Mouse (Mus musculus) olfactory bulb, adult 2 months (tissue): Measurements from ENCODE around the gene Zbtb33.

ENCODE experiments used
- CTCF ChIP-seq: fragments of 200-500 bp; IDR thresholded peaks from 2 replicates; pipeline ENCODE4 v1.5.1; 2012; ENCODE audit warnings: low read depth, mild to moderate bottlenecking, low read length, moderate library complexity; ENCODE audit not compliant: insufficient read depth
- POLR2A ChIP-seq: fragments of 200-500 bp; IDR thresholded peaks from 2 replicates; pipeline ENCODE4 v1.6.1; 2012; ENCODE audit warnings: mild to moderate bottlenecking, low read depth, low read length, moderate library complexity; ENCODE audit not compliant: insufficient read depth

DNA sequence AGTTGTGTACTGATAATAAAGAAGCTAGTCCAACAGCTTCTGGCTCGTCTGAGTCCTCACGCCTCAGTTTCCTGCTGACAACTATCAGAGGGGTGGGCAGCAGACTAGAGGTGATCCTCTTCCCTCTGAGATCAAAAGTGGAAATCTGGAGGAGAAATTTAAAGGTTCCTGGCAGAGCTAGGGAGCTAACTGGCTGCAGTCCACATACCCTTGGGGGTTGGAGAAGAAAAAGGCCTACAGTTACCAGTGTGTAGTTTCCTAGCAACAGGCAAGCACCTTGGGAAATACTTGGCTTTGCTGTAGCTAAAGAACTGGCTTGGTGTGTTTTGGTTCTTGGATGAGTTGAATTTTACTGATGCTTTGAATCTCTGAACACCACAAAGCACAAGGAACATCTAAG is 12.2 kb downstream of the Zbtb33 start:
- TF ChIP-seq POLR2A (no peak), CTCF (no peak)
